Mouse (Mus musculus): ENCODE data around the gene Tcp1.
"Not testable (repeated sequence)": the region's sequence is repeated elsewhere in the genome, so short reads cannot be mapped to it uniquely, and the experiment has no call there.

Gene Tcp1

DNA sequence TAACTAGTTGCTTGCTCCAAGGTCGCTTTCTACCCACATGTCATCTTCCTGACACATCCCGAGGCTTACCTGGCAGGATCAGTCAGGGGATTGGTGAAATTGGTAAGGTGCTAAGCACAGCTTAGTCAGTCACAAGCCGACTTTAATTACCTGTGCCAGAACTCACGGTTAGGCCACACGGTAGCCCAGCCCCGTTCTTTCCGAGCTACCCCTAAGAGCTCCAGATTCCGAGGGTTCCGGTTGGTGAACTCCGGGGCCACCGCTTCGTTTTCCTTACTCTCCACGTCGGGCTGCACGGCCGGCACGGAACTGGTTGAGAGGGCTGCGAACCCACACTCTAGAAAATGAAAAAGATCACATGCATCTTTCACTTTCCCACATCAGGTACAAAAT lies at the start of gene Tcp1:
Tcp1 (plus strand) TSS at position 214 of the 393 bp plus-strand sequence.
- DNase-seq (ENCODE audit: extremely low read depth, insufficient read length, low spot score): no peak

GRCm38 (mm10) chr17:12866853-12867252 lies 48.6 kb upstream of the Tcp1 start:
- DNase-seq (ENCODE audit: extremely low read depth, insufficient read length, low spot score): no peak

DNA sequence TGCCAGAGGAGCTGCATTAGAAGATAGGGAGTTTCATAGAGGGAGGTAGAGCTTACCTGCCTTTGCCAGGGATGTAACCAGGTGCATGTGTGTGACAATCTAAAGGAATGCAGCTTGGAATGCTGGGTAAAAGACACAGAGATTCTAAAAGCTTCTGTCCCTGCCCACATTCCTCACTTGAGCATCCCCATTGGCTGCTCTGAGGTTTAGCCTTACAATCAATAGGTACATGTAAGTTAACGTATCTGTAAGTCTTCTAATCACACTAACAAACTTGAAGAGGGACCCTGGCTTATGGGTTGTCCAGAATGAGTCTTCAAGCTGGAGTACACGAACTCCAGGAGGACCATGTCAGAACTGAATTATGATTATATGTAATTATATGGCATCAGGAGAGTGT lies 47.5 kb upstream of the Tcp1 start, which contains the start of gene Mas1:
Mas1 (minus strand) TSS at position 101 of the 400 bp plus-strand sequence.
- DNase-seq (ENCODE audit: extremely low read depth, insufficient read length, low spot score): no peak

DNA sequence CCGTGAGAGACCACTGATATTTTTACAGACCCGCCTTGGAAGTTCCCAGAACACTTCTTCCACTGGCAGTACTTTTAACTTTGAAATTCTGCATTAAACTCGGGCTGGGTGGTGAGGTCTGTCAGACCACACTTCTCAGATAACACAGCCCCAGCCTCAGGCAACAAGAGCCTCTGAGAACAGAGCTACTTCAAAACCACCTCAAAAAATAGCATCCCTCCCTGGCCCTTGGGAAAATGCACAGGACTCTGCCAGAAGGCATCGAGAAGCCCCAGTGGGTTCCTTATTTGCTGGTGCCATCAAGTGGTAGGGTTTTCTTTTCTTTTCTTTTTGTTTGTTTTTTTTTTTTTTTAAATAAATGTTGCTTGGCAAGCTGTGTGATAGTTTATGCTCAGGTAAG lies 46.9 kb upstream of the Tcp1 start:
- no peak for DNase-seq (ENCODE audit: extremely low read depth, insufficient read length, low spot score)

DNA sequence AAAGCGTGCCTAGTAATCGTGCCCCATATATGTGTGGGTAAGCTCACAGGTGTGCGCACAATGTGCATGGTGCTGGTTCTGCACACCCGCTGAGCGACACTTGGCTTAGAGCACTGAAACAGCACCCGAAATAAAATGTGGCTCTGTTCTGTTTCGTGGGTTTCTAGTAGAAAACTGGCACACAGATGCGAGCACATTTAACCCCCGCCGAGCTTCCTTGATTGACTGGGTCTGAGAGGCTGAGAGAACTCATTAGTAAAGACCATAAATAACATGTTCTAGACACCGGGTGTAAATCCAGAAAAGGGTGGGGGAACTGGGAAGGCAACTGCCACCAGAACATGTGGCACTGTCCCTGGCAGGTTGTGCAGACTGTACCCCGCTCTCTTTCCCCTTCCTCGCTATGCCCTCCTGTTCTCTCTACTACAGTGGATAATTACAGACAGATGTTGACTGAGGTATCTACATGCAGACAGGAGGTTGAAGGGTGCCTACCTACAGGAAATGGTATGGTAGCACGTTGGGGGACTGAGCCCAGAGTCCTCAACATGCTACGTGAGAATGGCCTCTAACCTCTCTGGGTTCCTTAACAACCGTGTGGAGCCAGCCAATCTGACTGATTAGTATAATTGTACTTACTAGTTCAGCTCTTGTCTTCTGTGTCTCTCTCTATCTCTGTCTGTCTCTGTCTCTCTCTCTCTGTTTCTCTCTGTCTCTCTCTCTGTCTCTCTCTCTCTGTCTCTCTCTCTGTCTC lies 43.0 kb upstream of the Tcp1 start:
- DNase-seq (ENCODE audit: extremely low read depth, insufficient read length, low spot score): no peak

DNA sequence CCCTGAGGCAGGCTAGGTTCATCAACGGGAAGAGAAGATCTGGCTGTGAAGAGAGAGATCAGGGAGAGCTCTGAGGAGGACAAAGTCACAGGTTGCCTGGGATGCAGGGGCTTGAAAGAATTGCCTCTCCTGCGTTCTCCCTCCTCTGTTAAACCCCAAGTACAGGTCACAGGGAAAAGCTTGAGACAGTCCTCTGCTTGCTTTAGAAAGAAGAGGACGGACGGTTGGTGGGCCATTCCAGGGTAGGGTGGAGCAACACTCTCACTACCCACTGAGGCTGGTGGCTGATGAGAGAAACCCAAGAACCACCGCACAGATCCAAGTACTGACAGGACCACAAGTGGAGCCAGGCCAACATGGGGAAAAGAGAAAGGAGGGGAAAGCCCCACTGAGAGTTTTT lies 39.8 kb upstream of the Tcp1 start, which contains the start of gene Mrgprh:
Mrgprh (plus strand) TSS at position 301 of the 400 bp plus-strand sequence.
- no peak for DNase-seq (ENCODE audit: extremely low read depth, insufficient read length, low spot score)

- peak; percentile 36 for DNase-seq (ENCODE audit: extremely low read depth, insufficient read length, low spot score)
These were observed 35.3 kb upstream of the Tcp1 start for GRCm38 (mm10) chr17:12880178-12880577.

GRCm38 (mm10) chr17:12881216-12881615 lies 34.3 kb upstream of the Tcp1 start:
- no peak for DNase-seq (ENCODE audit: extremely low read depth, insufficient read length, low spot score)

- no peak for DNase-seq (ENCODE audit: extremely low read depth, insufficient read length, low spot score)
These were observed 28.9 kb upstream of the Tcp1 start for GRCm38 (mm10) chr17:12886620-12887019.

GRCm38 (mm10) chr17:12887021-12887775 lies 28.3 kb upstream of the Tcp1 start:
- no peak for DNase-seq (ENCODE audit: extremely low read depth, insufficient read length, low spot score)

GRCm38 (mm10) chr17:12891054-12891453 lies 24.4 kb upstream of the Tcp1 start:
- DNase-seq (ENCODE audit: extremely low read depth, insufficient read length, low spot score): no peak

DNA sequence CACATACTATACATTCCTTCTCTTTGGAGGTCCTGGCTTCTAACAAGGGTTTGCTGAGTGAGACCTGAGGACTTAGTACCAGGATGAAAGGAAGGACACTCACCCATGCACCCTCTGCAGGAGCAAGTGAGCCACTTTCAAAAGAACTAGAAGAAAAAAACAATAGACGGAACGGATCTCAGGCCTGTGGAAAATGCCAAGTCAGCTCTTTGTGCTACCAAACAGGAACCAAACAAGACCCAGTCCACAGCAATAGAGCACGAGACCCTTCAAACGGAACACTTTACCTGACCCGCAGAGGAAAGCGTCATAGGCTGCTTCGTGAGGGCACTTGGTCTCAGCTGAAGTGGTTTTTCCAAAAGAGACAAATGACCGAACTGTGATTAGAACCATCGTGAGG lies 23.5 kb upstream of the Tcp1 start:
- no peak for DNase-seq (ENCODE audit: extremely low read depth, insufficient read length, low spot score)

- DNase-seq (ENCODE audit: extremely low read depth, insufficient read length, low spot score): no peak
These were observed 17.8 kb upstream of the Tcp1 start for GRCm38 (mm10) chr17:12897674-12898073.

GRCm38 (mm10) chr17:12898607-12899006 lies 16.9 kb upstream of the Tcp1 start:
- DNase-seq (ENCODE audit: extremely low read depth, insufficient read length, low spot score): not testable (repeated sequence)

GRCm38 (mm10) chr17:12902291-12902690 lies 13.2 kb upstream of the Tcp1 start:
- DNase-seq (ENCODE audit: extremely low read depth, insufficient read length, low spot score): no peak

GRCm38 (mm10) chr17:12903372-12904333 lies 11.8 kb upstream of the Tcp1 start:
- no peak for DNase-seq (ENCODE audit: extremely low read depth, insufficient read length, low spot score)

DNA sequence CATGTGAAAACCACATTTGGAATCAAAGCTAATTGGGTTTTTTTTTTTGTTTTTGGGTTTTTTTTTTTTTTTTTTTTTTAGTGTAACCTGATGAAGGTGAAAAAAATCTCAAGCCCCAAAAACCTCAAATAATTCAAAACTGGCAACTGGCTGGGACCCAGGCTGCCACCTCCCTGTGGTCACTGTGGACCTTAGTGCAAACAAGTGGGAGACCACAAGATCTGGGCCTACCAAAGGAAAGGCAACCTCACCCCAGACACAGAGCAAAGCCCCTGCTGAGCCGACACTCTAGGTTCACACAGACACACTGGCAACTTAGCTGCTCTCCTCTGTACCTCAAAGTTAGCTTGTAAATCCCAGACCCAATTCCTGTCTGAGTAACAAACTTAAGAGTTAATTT lies 11.2 kb upstream of the Tcp1 start:
- no peak for DNase-seq (ENCODE audit: extremely low read depth, insufficient read length, low spot score)

GRCm38 (mm10) chr17:12905810-12906209 lies 9.7 kb upstream of the Tcp1 start:
- no peak for DNase-seq (ENCODE audit: extremely low read depth, insufficient read length, low spot score)

DNA sequence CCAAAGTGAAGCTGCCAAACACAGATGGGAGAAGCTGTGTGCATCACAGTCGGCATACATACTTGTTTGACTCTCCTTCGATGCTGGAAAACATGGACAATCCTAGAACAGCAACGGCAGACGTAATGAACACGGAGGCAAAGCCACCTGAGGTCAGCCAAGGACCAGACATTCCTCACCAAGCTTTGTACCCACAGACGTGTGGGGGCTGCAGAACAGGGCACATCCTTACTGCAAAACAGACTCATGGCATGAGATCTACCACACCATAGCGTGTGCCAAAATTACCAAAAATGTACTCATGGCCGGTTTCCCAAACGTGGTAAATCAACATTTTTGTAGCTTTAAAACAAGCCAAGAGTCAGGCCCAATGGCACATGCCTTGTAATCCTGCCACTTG lies 9.1 kb upstream of the Tcp1 start:
- DNase-seq (ENCODE audit: extremely low read depth, insufficient read length, low spot score): no peak

GRCm38 (mm10) chr17:12909361-12910280 lies 5.9 kb upstream of the Tcp1 start, which contains the start of gene Pnldc1:
Gene Pnldc1, minus strand, starts transcription at chr17:12910230.
- DNase-seq (ENCODE audit: extremely low read depth, insufficient read length, low spot score): peak; percentile 27
